Mouse (Mus musculus) CH12.LX (cell line): ENCODE results near the gene H2al1f.

Experiments used
- CHD1 ChIP-seq: IDR thresholded peaks from 2 replicates; pipeline ENCODE4 v1.6.1; 2012; ENCODE audit warnings: low read depth, low read length, improper control_type of control experiment, inconsistent platforms
- CTCF ChIP-seq, 2 experiments: IDR thresholded peaks in 1 of 2; conservative IDR thresholded peaks in 1 of 2; 2 replicates each; pipeline ENCODE4 v1.5.1; 2011 to 2012; ENCODE audit warnings: low read depth in 2 of 2, low read length in 2 of 2, improper control_type of control experiment in 1 of 2, inconsistent platforms in 1 of 2, mild to moderate bottlenecking in 1 of 2, moderate library complexity in 1 of 2
- EP300 ChIP-seq: IDR thresholded peaks from 2 replicates; pipeline ENCODE4 v1.6.1; 2011; ENCODE audit warnings: low read length, improper control_type of control experiment
- HCFC1 ChIP-seq: IDR thresholded peaks from 2 replicates; pipeline ENCODE4 v1.6.1; 2012; ENCODE audit warnings: low read depth, mild to moderate bottlenecking, inconsistent platforms, low read length, improper control_type of control experiment
- KAT2A ChIP-seq: IDR thresholded peaks from 2 replicates; pipeline ENCODE4 v1.6.1; 2012; ENCODE audit warnings: low read length, improper control_type of control experiment, inconsistent platforms; ENCODE audit not compliant: insufficient replicate concordance
- MAFK ChIP-seq: IDR thresholded peaks from 2 replicates; pipeline ENCODE4 v1.6.1; 2011; ENCODE audit warnings: low read length, improper control_type of control experiment; ENCODE audit not compliant: insufficient replicate concordance
- MYC ChIP-seq: IDR thresholded peaks from 2 replicates; pipeline ENCODE4 v1.6.1; 2011; ENCODE audit warnings: low read depth, mild to moderate bottlenecking, improper control_type of control experiment, low read length
- POLR2A ChIP-seq: IDR thresholded peaks from 2 replicates; pipeline ENCODE4 v1.6.1; 2011; ENCODE audit warnings: low read depth, mild to moderate bottlenecking, improper control_type of control experiment, low read length
- POLR2AphosphoS2 ChIP-seq: IDR thresholded peaks from 2 replicates; pipeline ENCODE4 v1.6.1; 2011; ENCODE audit warnings: low read depth, low read length, improper control_type of control experiment
- RCOR1 ChIP-seq: conservative IDR thresholded peaks from 2 replicates; pipeline ENCODE4 v1.6.1; 2012; ENCODE audit warnings: low read depth, mild to moderate bottlenecking, inconsistent platforms, low read length, improper control_type of control experiment
- TCF12 ChIP-seq: IDR thresholded peaks from 2 replicates; pipeline ENCODE4 v1.6.1; 2014; ENCODE audit warnings: low read depth, mild to moderate bottlenecking, inconsistent platforms, low read length, improper control_type of control experiment
- ZC3H11A ChIP-seq: IDR thresholded peaks from 2 replicates; pipeline ENCODE4 v1.6.1; 2012; ENCODE audit warnings: low read depth, mild to moderate bottlenecking, inconsistent platforms, low read length, improper control_type of control experiment
- ZMIZ1 ChIP-seq: IDR thresholded peaks from 2 replicates; pipeline ENCODE4 v1.6.1; 2012; ENCODE audit warnings: low read depth, mild to moderate bottlenecking, inconsistent platforms, low read length, improper control_type of control experiment
- ZNF384 ChIP-seq: IDR thresholded peaks from 2 replicates; pipeline ENCODE4 v1.6.1; 2012; ENCODE audit warnings: low read depth, low read length, improper control_type of control experiment, inconsistent platforms

DNA sequence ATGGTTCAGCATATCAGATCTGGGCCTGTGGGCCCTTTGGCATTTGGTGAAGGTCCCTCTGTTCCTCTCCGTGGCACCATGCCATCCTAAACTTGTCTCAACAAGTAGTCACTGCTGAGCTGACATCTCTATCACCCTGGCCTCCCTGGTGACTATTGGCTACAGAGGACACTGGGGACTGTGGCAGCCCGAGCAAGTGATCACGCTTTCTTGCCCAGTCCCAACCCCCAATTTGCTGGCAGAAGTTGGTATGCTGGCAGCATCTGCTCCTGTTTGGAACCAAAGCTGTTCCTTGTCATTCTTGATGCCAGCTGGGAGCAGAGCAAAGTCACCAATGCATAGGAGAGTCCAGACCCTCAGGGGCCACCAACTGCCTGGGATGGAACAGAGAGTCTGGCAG is 45.9 kb upstream of the H2al1f start:
- TF ChIP-seq CTCF (conservative IDR thresholded peaks at IDR 0.05 in 1 of 2, IDR thresholded peaks at IDR 0.05 in 1 of 2; ENCODE audit: low read depth in 2 of 2, low read length in 2 of 2) (no peak), MYC (no peak), POLR2A (no peak), ZNF384 (no peak), CHD1 (no peak), MAFK (no peak), TCF12 (no peak), POLR2AphosphoS2 (no peak), EP300 (no peak), HCFC1 (no peak), RCOR1 (no peak), KAT2A (no peak), ZMIZ1 (no peak), ZC3H11A (no peak)
